Mouse (Mus musculus) embryonic fibroblast, embryonic 13.5 days (primary cell): ENCODE results near the gene Tspo2.

Experiments
- CTCF ChIP-seq: IDR thresholded peaks from 2 replicates; pipeline ENCODE4 v1.5.1; 2011; ENCODE audit warnings: mild to moderate bottlenecking, control low read depth, low read length, moderate library complexity, borderline replicate concordance; ENCODE audit not compliant: insufficient read depth
- POLR2A ChIP-seq: IDR thresholded peaks from 2 replicates; pipeline ENCODE4 v1.6.1; 2011; ENCODE audit warnings: low read depth, mild to moderate bottlenecking, control low read depth, low read length, moderate library complexity

DNA sequence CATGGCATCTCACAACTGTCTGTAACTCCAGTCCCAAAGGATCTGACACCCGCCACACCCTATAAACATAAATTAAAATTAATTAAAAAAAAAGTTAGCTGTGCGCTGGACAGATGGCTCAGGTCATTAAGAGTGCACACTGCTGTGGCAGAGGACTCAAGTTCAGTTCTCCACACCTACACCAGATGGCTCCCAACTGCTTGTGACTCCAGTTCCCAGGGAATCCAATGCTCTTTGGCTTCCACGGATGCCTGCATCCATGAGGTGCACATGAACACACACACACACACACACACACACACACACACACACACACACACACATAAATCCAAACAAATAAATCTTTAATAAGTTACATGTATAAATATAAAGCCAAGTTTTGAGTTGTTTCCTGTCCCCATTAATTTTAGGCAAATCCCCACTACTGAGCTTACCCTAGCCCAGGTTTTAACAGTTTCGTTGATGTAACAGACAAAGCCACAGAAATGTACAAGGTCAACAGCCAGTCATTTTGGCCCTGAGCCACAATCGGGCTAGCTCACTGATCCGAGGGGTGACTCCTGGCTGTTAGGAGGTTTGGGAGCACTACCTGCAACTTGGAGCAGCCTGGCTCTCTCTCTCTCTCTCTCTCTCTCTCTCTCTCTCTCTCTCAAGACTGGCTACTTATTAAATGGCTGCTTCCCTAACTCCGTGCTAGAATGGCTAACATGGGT is 8.4 kb downstream of the Tspo2 start:
- TF ChIP-seq CTCF = no peak
- TF ChIP-seq POLR2A = no peak
